Mouse (Mus musculus) MEL (cell line): ENCODE data around the gene Tyw3.

Experiments
- CTCF ChIP-seq, 3 experiments: IDR thresholded peaks in 2 of 3; conservative IDR thresholded peaks in 1 of 3; 2 replicates each; pipeline ENCODE4 v1.5.1; 2011 to 2012; ENCODE audit warnings: low read length in 3 of 3, low read depth in 2 of 3, mild to moderate bottlenecking in 2 of 3, improper control_type of control experiment in 1 of 3, inconsistent platforms in 1 of 3, mixed read lengths in 1 of 3, moderate library complexity in 1 of 3; ENCODE audit not compliant: control insufficient read depth in 1 of 3, insufficient read depth in 1 of 3, poor library complexity in 1 of 3, severe bottlenecking in 1 of 3
- GATA1 ChIP-seq: IDR thresholded peaks from 2 replicates; pipeline ENCODE4 v1.6.1; 2011; ENCODE audit warnings: low read depth, low read length, improper control_type of control experiment
- MAX ChIP-seq: IDR thresholded peaks from 2 replicates; pipeline ENCODE4 v1.6.1; 2011; ENCODE audit warnings: low read length, improper control_type of control experiment
- MYB ChIP-seq: IDR thresholded peaks from 2 replicates; pipeline ENCODE4 v1.6.1; 2011; ENCODE audit warnings: mild to moderate bottlenecking, low read depth, low read length, improper control_type of control experiment
- POLR2A ChIP-seq, 2 experiments: IDR thresholded peaks; 2 replicates each; pipeline ENCODE4 v1.6.1; 2011 to 2012; ENCODE audit warnings: low read length in 2 of 2, mild to moderate bottlenecking in 2 of 2, control low read depth in 1 of 2, improper control_type of control experiment in 1 of 2, low read depth in 1 of 2, moderate library complexity in 1 of 2; ENCODE audit not compliant: control insufficient read depth in 1 of 2, insufficient read depth in 1 of 2, poor library complexity in 1 of 2
- USF2 ChIP-seq, 2 experiments: IDR thresholded peaks; 2 replicates each; pipeline ENCODE4 v1.6.1; 2011 to 2012; ENCODE audit warnings: improper control_type of control experiment in 2 of 2, low read length in 2 of 2, borderline replicate concordance in 1 of 2, inconsistent platforms in 1 of 2, low read depth in 1 of 2, mild to moderate bottlenecking in 1 of 2; ENCODE audit not compliant: insufficient read depth in 1 of 2

GRCm38 (mm10) chr3:154562192-154562591, 34.7 kb downstream of the Tyw3 start:
- no peak for TF ChIP-seq POLR2A (IDR thresholded peaks at IDR 0.05; ENCODE audit: control insufficient read depth in 1 of 2, insufficient read depth in 1 of 2, low read depth in 1 of 2, low read length in 2 of 2, poor library complexity in 1 of 2)
- TF ChIP-seq MAX, result no peak
- no peak for TF ChIP-seq CTCF (IDR thresholded peaks at IDR 0.05 in 2 of 3, conservative IDR thresholded peaks at IDR 0.05 in 1 of 3; ENCODE audit: control insufficient read depth in 1 of 3, insufficient read depth in 1 of 3, low read depth in 2 of 3, low read length in 3 of 3, poor library complexity in 1 of 3, severe bottlenecking in 1 of 3)
- no peak for TF ChIP-seq MYB
- TF ChIP-seq USF2 (IDR thresholded peaks at IDR 0.05; ENCODE audit: borderline replicate concordance in 1 of 2, insufficient read depth in 1 of 2, low read depth in 1 of 2, low read length in 2 of 2), result no peak
- TF ChIP-seq GATA1, result no peak
